Mouse (Mus musculus): ENCODE measurements around the gene Glod4. TPM values are rescaled to one million over a fixed set of nuclear protein-coding genes. Genes with fewer than 3 reads are reported as not detected.

The Glod4 gene
- polyA plus RNA-seq, 1 experiment from 2014 or later = 152 TPM

- ATAC-seq (replicated peaks; ENCODE audit: insufficient number of reproducible peaks, low FRiP score, low TSS enrichment, low read depth) (no peak), DNase-seq (ENCODE audit: low spot score) (no peak)
- 94% methylated on average over 3 of the region's 3 CpGs for WGBS
- no peak overlapping the region for H3K4me3 ChIP-seq (ENCODE audit: low read depth, low read length)
- no peak overlapping the region for H3K4me2 ChIP-seq (ENCODE audit: low read depth, low read length)
- H3K9me3 ChIP-seq (replicated peaks; ENCODE audit: control insufficient read depth, low read length) = no peaks in the 10 kb centered on the region
- no peaks in the 10 kb centered on the region for H3K27me3 ChIP-seq (ENCODE audit: control insufficient read depth, insufficient read depth, low read length)
- no peaks in the 10 kb centered on the region; the same call in none of the 2 replicates for H3K36me3 ChIP-seq (replicated peaks; ENCODE audit: control insufficient read depth, insufficient read depth, low read depth, low read length)
- no peak overlapping the region for H3K9ac ChIP-seq (replicated peaks; ENCODE audit: low read length)
- no peaks in the 10 kb centered on the region for H3K4me1 ChIP-seq (ENCODE audit: control insufficient read depth, insufficient read depth, low read length)
- no peak overlapping the region for H3K27ac ChIP-seq (replicated peaks; ENCODE audit: low read depth, low read length)
Measured at GRCm38 (mm10) chr11:76236136-76236535, 7.4 kb downstream of the Glod4 start.

DNA sequence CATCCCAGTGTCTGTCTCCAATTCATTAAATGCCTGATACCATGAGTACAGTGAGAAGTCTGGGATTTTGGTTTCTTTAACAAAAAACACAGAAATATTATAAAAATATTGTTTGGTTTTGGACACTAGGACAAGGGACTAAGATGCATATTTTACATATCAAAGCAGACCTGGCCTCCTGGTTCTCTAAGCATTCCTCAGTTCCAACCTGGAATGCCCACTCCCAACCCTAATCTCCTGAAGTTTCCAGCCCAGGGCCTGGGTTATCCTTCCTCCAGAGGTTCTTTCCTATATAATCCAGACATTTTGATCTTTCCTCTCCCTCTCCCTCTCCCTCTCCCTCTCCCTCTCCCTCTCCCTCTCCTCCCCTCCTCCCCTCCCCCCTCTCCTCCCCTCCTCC, 18.5 kb downstream of the Glod4 start:
- no peak overlapping the region for H3K27ac ChIP-seq (replicated peaks; ENCODE audit: low read depth, low read length)
- DNase-seq (ENCODE audit: low spot score) (no peak), ATAC-seq (replicated peaks; ENCODE audit: insufficient number of reproducible peaks, low FRiP score, low TSS enrichment, low read depth) (no peak)
- no peak overlapping the region for H3K4me2 ChIP-seq (ENCODE audit: low read depth, low read length)
- no peaks in the 10 kb centered on the region for H3K9me3 ChIP-seq (replicated peaks; ENCODE audit: control insufficient read depth, low read length)
- no peaks in the 10 kb centered on the region for H3K4me1 ChIP-seq (ENCODE audit: control insufficient read depth, insufficient read depth, low read length)
- H3K4me3 ChIP-seq (ENCODE audit: low read depth, low read length) = no peak overlapping the region
- H3K27me3 ChIP-seq (ENCODE audit: control insufficient read depth, insufficient read depth, low read length) = no peaks in the 10 kb centered on the region
- H3K36me3 ChIP-seq (replicated peaks; ENCODE audit: control insufficient read depth, insufficient read depth, low read depth, low read length) = no peaks in the 10 kb centered on the region; the same call in 1 of the 2 replicates
- H3K9ac ChIP-seq (replicated peaks; ENCODE audit: low read length) = no peak overlapping the region

- Histone ChIP-seq H3K4me1 (ENCODE audit: control insufficient read depth, insufficient read depth, low read length) (no peaks in the 10 kb centered on the region), H3K27me3 (ENCODE audit: control insufficient read depth, insufficient read depth, low read length) (no peaks in the 10 kb centered on the region), H3K27ac (replicated peaks; ENCODE audit: low read depth, low read length) (no peak overlapping the region), H3K4me2 (ENCODE audit: low read depth, low read length) (no peak overlapping the region), H3K4me3 (ENCODE audit: low read depth, low read length) (no peak overlapping the region), H3K9me3 (replicated peaks; ENCODE audit: control insufficient read depth, low read length) (no peaks in the 10 kb centered on the region), H3K36me3 (replicated peaks; ENCODE audit: control insufficient read depth, insufficient read depth, low read depth, low read length) (no peaks in the 10 kb centered on the region; the same call in 1 of the 2 replicates), H3K9ac (replicated peaks; ENCODE audit: low read length) (no peak overlapping the region)
- ATAC-seq (replicated peaks; ENCODE audit: insufficient number of reproducible peaks, low FRiP score, low TSS enrichment, low read depth) (no peak), DNase-seq (ENCODE audit: low spot score) (no peak)
- WGBS = 91% methylated on average over 5 of the region's 5 CpGs
Measured at GRCm38 (mm10) chr11:76224631-76225030, 18.9 kb downstream of the Glod4 start.

GRCm38 (mm10) chr11:76217390-76217800, 26.1 kb downstream of the Glod4 start, which contains the start of the genes Dbil5 and Gemin4:
Gene Dbil5 (plus strand): TSS chr11:76217608.
Gene Gemin4 (minus strand): TSS chr11:76217664.
- peak within 1 kb of the TSS; percentile 67 for H3K4me2 ChIP-seq (ENCODE audit: low read depth, low read length)
- H3K9me3 ChIP-seq (replicated peaks; ENCODE audit: control insufficient read depth, low read length) = no peaks in the 10 kb centered on the region
- H3K9ac ChIP-seq (replicated peaks; ENCODE audit: low read length) = peak within 1 kb of the TSS; percentile 95
- no peaks in the 10 kb centered on the region for H3K27me3 ChIP-seq (ENCODE audit: control insufficient read depth, insufficient read depth, low read length)
- peak; percentile 99 for DNase-seq (ENCODE audit: low spot score)
- WGBS = 0% methylated on average over 34 of the region's 35 CpGs
- ATAC-seq (replicated peaks; ENCODE audit: insufficient number of reproducible peaks, low FRiP score, low TSS enrichment, low read depth) = peak; percentile 96
- H3K27ac ChIP-seq (replicated peaks; ENCODE audit: low read depth, low read length) = peak within 1 kb of the TSS; percentile 82
- no peaks in the 10 kb centered on the region for H3K4me1 ChIP-seq (ENCODE audit: control insufficient read depth, insufficient read depth, low read length)
- H3K4me3 ChIP-seq (ENCODE audit: low read depth, low read length) = peak within 1 kb of the TSS; percentile 79
- peaks cover 8% of the 10 kb centered on the region for H3K36me3 ChIP-seq (replicated peaks; ENCODE audit: control insufficient read depth, insufficient read depth, low read depth, low read length)

DNA sequence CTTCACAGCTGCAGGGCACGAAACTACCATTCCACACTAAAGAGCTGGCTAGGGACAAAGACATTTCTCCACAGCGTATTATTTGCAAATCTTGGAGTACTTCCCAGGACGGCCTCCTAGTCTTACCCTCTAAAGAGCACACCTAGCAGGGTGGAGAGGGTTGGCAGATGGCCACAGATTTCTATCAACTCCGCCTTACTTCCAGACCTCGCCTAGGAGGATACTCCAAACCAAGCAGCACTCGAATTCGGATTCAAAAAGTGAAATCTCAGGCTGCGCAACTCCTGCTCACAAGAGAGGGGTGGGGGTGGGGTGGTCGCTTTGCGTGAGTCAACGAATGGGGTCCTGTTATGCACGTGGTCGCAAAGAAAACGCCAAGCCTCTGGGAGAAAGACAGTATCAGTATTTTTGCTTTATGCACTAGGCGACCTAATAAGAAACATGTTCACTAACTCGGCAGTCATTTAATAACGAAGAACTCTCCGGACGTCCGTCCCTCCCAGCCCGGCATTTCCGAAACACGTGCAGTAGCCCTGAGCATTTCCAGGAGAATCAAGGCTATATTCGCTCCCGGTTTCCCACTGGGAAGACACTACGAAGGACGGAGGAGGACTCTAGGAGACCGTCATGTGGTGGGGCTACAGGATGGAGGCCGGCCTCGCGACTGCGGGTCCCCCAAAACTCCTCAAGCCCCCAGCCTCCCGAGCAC, 26.7 kb downstream of the Glod4 start:
- peak overlapping the region; percentile 79 for H3K4me3 ChIP-seq (ENCODE audit: low read depth, low read length)
- H3K36me3 ChIP-seq (replicated peaks; ENCODE audit: control insufficient read depth, insufficient read depth, low read depth, low read length) = peaks cover 8% of the 10 kb centered on the region
- no peaks in the 10 kb centered on the region for H3K4me1 ChIP-seq (ENCODE audit: control insufficient read depth, insufficient read depth, low read length)
- DNase-seq (ENCODE audit: low spot score) (peak; percentile 57), ATAC-seq (replicated peaks; ENCODE audit: insufficient number of reproducible peaks, low FRiP score, low TSS enrichment, low read depth) (peak; percentile 15; the same call in 1 of the 2 replicates)
- H3K9me3 ChIP-seq (replicated peaks; ENCODE audit: control insufficient read depth, low read length) = no peaks in the 10 kb centered on the region
- peak overlapping the region; percentile 67 for H3K4me2 ChIP-seq (ENCODE audit: low read depth, low read length)
- peak overlapping the region; percentile 82 for H3K27ac ChIP-seq (replicated peaks; ENCODE audit: low read depth, low read length)
- H3K9ac ChIP-seq (replicated peaks; ENCODE audit: low read length) = peak overlapping the region; percentile 95
- WGBS = 5% methylated on average over 33 of the region's 33 CpGs
- no peaks in the 10 kb centered on the region for H3K27me3 ChIP-seq (ENCODE audit: control insufficient read depth, insufficient read depth, low read length)

GRCm38 (mm10) chr11:76216049-76216540, 27.4 kb downstream of the Glod4 start:
- Histone ChIP-seq H3K9me3 (replicated peaks; ENCODE audit: control insufficient read depth, low read length) (no peaks in the 10 kb centered on the region), H3K27ac (replicated peaks; ENCODE audit: low read depth, low read length) (no peak overlapping the region), H3K4me2 (ENCODE audit: low read depth, low read length) (peak overlapping the region; percentile 67), H3K4me3 (ENCODE audit: low read depth, low read length) (peak overlapping the region; percentile 79), H3K9ac (replicated peaks; ENCODE audit: low read length) (peak overlapping the region; percentile 95; the same call in 1 of the 2 replicates), H3K36me3 (replicated peaks; ENCODE audit: control insufficient read depth, insufficient read depth, low read depth, low read length) (peaks cover 8% of the 10 kb centered on the region), H3K4me1 (ENCODE audit: control insufficient read depth, insufficient read depth, low read length) (no peaks in the 10 kb centered on the region), H3K27me3 (ENCODE audit: control insufficient read depth, insufficient read depth, low read length) (no peaks in the 10 kb centered on the region)
- 91% methylated on average over 5 of the region's 5 CpGs for WGBS
- ATAC-seq (replicated peaks; ENCODE audit: insufficient number of reproducible peaks, low FRiP score, low TSS enrichment, low read depth) (no peak), DNase-seq (ENCODE audit: low spot score) (no peak)

DNA sequence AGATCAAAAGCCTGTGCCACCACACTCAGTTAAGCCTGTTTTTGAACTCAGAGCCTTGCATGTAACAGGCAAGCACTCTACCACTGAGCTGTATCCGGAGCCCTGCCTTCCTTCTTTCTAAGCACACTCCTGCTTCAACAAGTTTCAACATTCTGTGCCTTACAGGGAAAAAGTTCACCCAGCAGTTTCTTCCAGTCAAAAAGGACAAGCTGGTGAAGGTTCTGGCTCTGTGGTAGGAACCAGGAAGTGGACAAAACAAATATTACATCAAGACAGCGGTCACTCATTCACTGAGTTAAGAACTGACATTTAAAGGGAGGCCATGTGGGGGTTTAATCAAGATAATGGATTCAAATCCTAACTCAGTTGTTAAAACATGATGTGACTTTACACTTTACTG, 28.5 kb downstream of the Glod4 start:
- H3K4me2 ChIP-seq (ENCODE audit: low read depth, low read length) = no peak overlapping the region
- no peak overlapping the region for H3K9ac ChIP-seq (replicated peaks; ENCODE audit: low read length)
- H3K4me1 ChIP-seq (ENCODE audit: control insufficient read depth, insufficient read depth, low read length) = no peaks in the 10 kb centered on the region
- WGBS = 93% methylated on average over 2 of the region's 2 CpGs
- DNase-seq (ENCODE audit: low spot score) (no peak), ATAC-seq (replicated peaks; ENCODE audit: insufficient number of reproducible peaks, low FRiP score, low TSS enrichment, low read depth) (no peak)
- peaks cover 8% of the 10 kb centered on the region for H3K36me3 ChIP-seq (replicated peaks; ENCODE audit: control insufficient read depth, insufficient read depth, low read depth, low read length)
- no peaks in the 10 kb centered on the region for H3K9me3 ChIP-seq (replicated peaks; ENCODE audit: control insufficient read depth, low read length)
- H3K4me3 ChIP-seq (ENCODE audit: low read depth, low read length) = no peak overlapping the region
- H3K27me3 ChIP-seq (ENCODE audit: control insufficient read depth, insufficient read depth, low read length) = no peaks in the 10 kb centered on the region
- no peak overlapping the region for H3K27ac ChIP-seq (replicated peaks; ENCODE audit: low read depth, low read length)

DNA sequence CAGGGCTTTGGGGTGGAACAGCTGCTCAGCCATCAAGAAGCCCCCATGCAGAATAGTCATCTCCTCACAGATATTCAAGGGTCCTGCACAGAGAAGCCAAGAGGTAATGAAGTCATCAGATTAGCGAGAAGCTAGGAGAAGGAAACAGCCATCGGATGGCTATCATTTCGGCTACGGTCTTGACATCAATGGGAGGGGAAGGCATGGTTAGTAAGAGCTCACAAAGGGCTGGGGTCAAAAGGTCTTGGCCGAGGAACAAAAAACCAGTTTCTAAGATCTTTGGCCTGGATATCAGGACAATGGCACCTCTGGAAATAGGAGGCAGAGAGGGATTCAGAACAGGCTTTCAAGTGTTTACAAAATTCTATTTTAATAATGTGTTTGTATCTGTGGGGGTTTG, 29.7 kb downstream of the Glod4 start:
- 77% methylated on average over 5 of the region's 5 CpGs for WGBS
- Histone ChIP-seq H3K27me3 (ENCODE audit: control insufficient read depth, insufficient read depth, low read length) (no peaks in the 10 kb centered on the region), H3K9ac (replicated peaks; ENCODE audit: low read length) (no peak overlapping the region), H3K4me1 (ENCODE audit: control insufficient read depth, insufficient read depth, low read length) (no peaks in the 10 kb centered on the region), H3K9me3 (replicated peaks; ENCODE audit: control insufficient read depth, low read length) (no peaks in the 10 kb centered on the region), H3K36me3 (replicated peaks; ENCODE audit: control insufficient read depth, insufficient read depth, low read depth, low read length) (peaks cover 8% of the 10 kb centered on the region), H3K27ac (replicated peaks; ENCODE audit: low read depth, low read length) (no peak overlapping the region), H3K4me2 (ENCODE audit: low read depth, low read length) (no peak overlapping the region), H3K4me3 (ENCODE audit: low read depth, low read length) (no peak overlapping the region)
- ATAC-seq (replicated peaks; ENCODE audit: insufficient number of reproducible peaks, low FRiP score, low TSS enrichment, low read depth) (no peak), DNase-seq (ENCODE audit: low spot score) (no peak)
